In the genomic region with DNA sequence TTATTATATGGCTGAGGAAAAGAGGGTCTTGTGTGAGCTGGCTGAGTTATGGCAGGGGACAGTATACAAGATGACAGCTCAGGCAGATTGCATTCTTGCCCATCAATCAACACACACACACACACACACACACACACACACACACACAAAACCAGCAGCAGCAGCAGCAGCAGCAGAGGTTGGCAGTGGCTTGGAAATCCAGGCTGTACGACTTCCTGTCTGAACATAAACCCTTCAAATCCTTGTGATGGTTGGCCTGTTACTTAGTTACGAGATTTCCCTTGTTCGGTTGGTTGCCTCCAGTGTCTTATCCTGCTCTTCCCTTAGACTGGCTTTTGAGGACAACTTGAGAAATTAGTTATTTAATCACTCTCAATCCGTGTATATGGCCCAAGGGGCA, we compare ENCODE assay signal across 13 mouse cellular contexts.
DNase-seq lines count a peak whose midpoint lies in the region; ATAC-seq and TF ChIP-seq lines count a peak whose summit lies in the region.
"Had no signal": no experiment of that assay in that cellular context is flagged by ENCODE, and none has a peak within 500 bp of the region (broad histone marks: within the 10 kb centered on the region; RNA-seq: fewer than 3 reads in every experiment).

No protein-coding gene starts in this region.

- ATAC-seq in heart, embryonic 14.5 days (ENCODE audit: insufficient number of reproducible peaks, insufficient read depth, low FRiP score, low read depth): peak; percentile 43
- ATAC-seq in lung, embryonic 15.5 days (ENCODE audit: borderline replicate concordance, extremely low read depth, low FRiP score, low TSS enrichment): peak; percentile 33; the same call in 1 of the 2 replicates
- ATAC-seq in neural tube, embryonic 14.5 days (ENCODE audit: low read depth): 0 out of 2 replicates have a peak, but pooled peaks have one; percentile 34
- ATAC-seq: forebrain, embryonic 16.5 days had no signal

- H3K9ac ChIP-seq in heart, embryonic 14.5 days (ENCODE audit: low read length): no peak overlapping the region
- no peak overlapping the region for H3K9ac ChIP-seq in lung, embryonic 15.5 days
- H3K9ac ChIP-seq in neural tube, embryonic 14.5 days (replicated peaks; ENCODE audit: low read depth, low read length): no peak overlapping the region

- H3K27me3 ChIP-seq in heart, embryonic 14.5 days (ENCODE audit: control insufficient read depth, insufficient read depth, low read length): no peaks in the 10 kb centered on the region
- H3K27me3 ChIP-seq in lung, embryonic 15.5 days: no peaks in the 10 kb centered on the region
- no peaks in the 10 kb centered on the region for H3K27me3 ChIP-seq in neural tube, embryonic 14.5 days (ENCODE audit: control insufficient read depth, insufficient read depth, low read length)

- peaks cover 19 to 28% of the 10 kb centered on the region in 2 experiments for H3K4me1 ChIP-seq in heart, embryonic 14.5 days (ENCODE audit: control insufficient read depth in 2 of 2, insufficient read depth in 2 of 2, low read length in 2 of 2)
- H3K4me1 ChIP-seq in lung, embryonic 15.5 days: peaks cover 24% of the 10 kb centered on the region; the same call in 1 of the 2 replicates
- H3K4me1 ChIP-seq in lung, adult 2 months (ENCODE audit: control insufficient read depth, insufficient read depth, low read length): peaks cover 6% of the 10 kb centered on the region; the same call in 1 of the 2 replicates
- peaks cover 10% of the 10 kb centered on the region for H3K4me1 ChIP-seq in embryonic fibroblast, embryonic 13.5 days (ENCODE audit: control insufficient read depth, insufficient read depth, low read length)
- H3K4me1 ChIP-seq in neural tube, embryonic 14.5 days (ENCODE audit: control insufficient read depth, insufficient read depth, low read length): peaks cover 3% of the 10 kb centered on the region; the same call in 1 of the 2 replicates

- intact Hi-C loops in heart, postnatal 36 days (cut with DNase I): no loop called here

- no peaks in the 10 kb centered on the region for H3K9me3 ChIP-seq in heart, embryonic 14.5 days (ENCODE audit: control insufficient read depth, low read length)
- H3K9me3 ChIP-seq in lung, embryonic 15.5 days: no peaks in the 10 kb centered on the region
- no peaks in the 10 kb centered on the region for H3K9me3 ChIP-seq in neural tube, embryonic 14.5 days (ENCODE audit: control insufficient read depth, low read length)
- H3K9me3 ChIP-seq: midbrain, embryonic 10.5 days had no signal

- no peak for DNase-seq in heart, postnatal 36 days
- DNase-seq in lung, adult 2 months: no peak
- DNase-seq in adrenal gland, adult 8-10 months: no peak
- DNase-seq: gastrocnemius, postnatal 36 days; right cerebral cortex, postnatal 4 days; thymus, adult 2 months had no signal

- H3K27ac ChIP-seq in heart, embryonic 14.5 days (replicated peaks in 1 of 2; ENCODE audit: control insufficient read depth in 1 of 2, insufficient read depth in 1 of 2, low read depth in 2 of 2, low read length in 2 of 2): peak overlapping the region; percentile 62 to 67
- H3K27ac ChIP-seq in lung, embryonic 15.5 days: no peak overlapping the region
- H3K27ac ChIP-seq in embryonic fibroblast, embryonic 13.5 days (ENCODE audit: insufficient read depth, low read length): peak overlapping the region; percentile 91
- H3K27ac ChIP-seq in neural tube, embryonic 14.5 days (ENCODE audit: low read depth, low read length): no peak overlapping the region
- H3K27ac ChIP-seq: midbrain, embryonic 10.5 days had no signal

- WGBS in heart, embryonic 14.5 days: 32% methylated on average over 4 of the region's 4 CpGs
- WGBS in lung, embryonic 15.5 days: 21% methylated on average over 4 of the region's 4 CpGs
- 39% methylated on average over 4 of the region's 4 CpGs for WGBS in lung, adult 2 months
- 45% methylated on average over 4 of the region's 4 CpGs for WGBS in neural tube, embryonic 14.5 days

- TF ChIP-seq CTCF in lung, adult 2 months (IDR thresholded peaks at IDR 0.05; ENCODE audit: insufficient read depth, low read length): no peak
- TF ChIP-seq CTCF in embryonic fibroblast, embryonic 13.5 days (IDR thresholded peaks at IDR 0.05; ENCODE audit: borderline replicate concordance, insufficient read depth, low read length): no peak

- H3K36me3 ChIP-seq in heart, embryonic 14.5 days (ENCODE audit: control insufficient read depth, insufficient read depth, low read length): no peaks in the 10 kb centered on the region
- no peaks in the 10 kb centered on the region for H3K36me3 ChIP-seq in lung, embryonic 15.5 days
- H3K36me3 ChIP-seq in neural tube, embryonic 14.5 days (ENCODE audit: control insufficient read depth, insufficient read depth, low read length): no peaks in the 10 kb centered on the region
- H3K36me3 ChIP-seq: midbrain, embryonic 10.5 days had no signal

- H3K4me2 ChIP-seq in heart, embryonic 14.5 days (ENCODE audit: low read length): peak overlapping the region; percentile 34; the same call in 1 of the 2 replicates
- no peak overlapping the region for H3K4me2 ChIP-seq in lung, embryonic 15.5 days
- no peak overlapping the region for H3K4me2 ChIP-seq in neural tube, embryonic 14.5 days (ENCODE audit: low read depth, low read length)
- H3K4me2 ChIP-seq: liver, embryonic 11.5 days had no signal

- TF ChIP-seq POLR2A in lung, adult 2 months (IDR thresholded peaks at IDR 0.05; ENCODE audit: borderline replicate concordance, extremely low read depth, low read depth, low read length): no peak
- no peak for TF ChIP-seq POLR2A in embryonic fibroblast, embryonic 13.5 days (IDR thresholded peaks at IDR 0.05; ENCODE audit: low read depth, low read length)

- no peak overlapping the region for H3K4me3 ChIP-seq in heart, embryonic 14.5 days (ENCODE audit: control insufficient read depth in 1 of 2, insufficient read depth in 1 of 2, low read depth in 1 of 2, low read length in 2 of 2)
- no peak overlapping the region for H3K4me3 ChIP-seq in lung, embryonic 15.5 days
- no peak overlapping the region for H3K4me3 ChIP-seq in lung, adult 2 months (replicated peaks; ENCODE audit: extremely low read depth, low read depth, low read length)
- no peak overlapping the region for H3K4me3 ChIP-seq in embryonic fibroblast, embryonic 13.5 days (ENCODE audit: insufficient read depth, low read length)
- no peak overlapping the region for H3K4me3 ChIP-seq in neural tube, embryonic 14.5 days (ENCODE audit: low read depth, low read length)
- H3K4me3 ChIP-seq: midbrain, embryonic 10.5 days had no signal

Comparison
In these comparisons a context has a peak if more than half of its experiments do, and no peak if none do; other contexts are left out.
1. H3K27ac ChIP-seq: peak in heart, embryonic 14.5 days (2 of 2) and embryonic fibroblast, embryonic 13.5 days (single experiment); none in lung, embryonic 15.5 days (single experiment) and neural tube, embryonic 14.5 days (single experiment).
2. Peak in every context shown above with its lines, with median percentiles within 50 percentile points of each other: ATAC-seq.